Mouse (Mus musculus): ENCODE data around the gene Acp7.

- TF ChIP-seq CTCF (IDR thresholded peaks at IDR 0.05; ENCODE audit: low read depth, low read length) (no peak), POLR2A (IDR thresholded peaks at IDR 0.05; ENCODE audit: extremely low read depth, insufficient read depth, low read length) (no peak)
Observed at GRCm38 (mm10) chr7:28582841-28583240, 48.3 kb downstream of the Acp7 start.
